Mouse (Mus musculus) mature B cell (primary cell): ENCODE results near the gene Pebp1.

Experiments used
- in situ Hi-C: fragments of 300-500 bp; cut with MboI; formaldehyde crosslinking; loops from 2 replicates; pipeline ENCODE4 v1.14.3; 2019

Gene Pebp1

DNA sequence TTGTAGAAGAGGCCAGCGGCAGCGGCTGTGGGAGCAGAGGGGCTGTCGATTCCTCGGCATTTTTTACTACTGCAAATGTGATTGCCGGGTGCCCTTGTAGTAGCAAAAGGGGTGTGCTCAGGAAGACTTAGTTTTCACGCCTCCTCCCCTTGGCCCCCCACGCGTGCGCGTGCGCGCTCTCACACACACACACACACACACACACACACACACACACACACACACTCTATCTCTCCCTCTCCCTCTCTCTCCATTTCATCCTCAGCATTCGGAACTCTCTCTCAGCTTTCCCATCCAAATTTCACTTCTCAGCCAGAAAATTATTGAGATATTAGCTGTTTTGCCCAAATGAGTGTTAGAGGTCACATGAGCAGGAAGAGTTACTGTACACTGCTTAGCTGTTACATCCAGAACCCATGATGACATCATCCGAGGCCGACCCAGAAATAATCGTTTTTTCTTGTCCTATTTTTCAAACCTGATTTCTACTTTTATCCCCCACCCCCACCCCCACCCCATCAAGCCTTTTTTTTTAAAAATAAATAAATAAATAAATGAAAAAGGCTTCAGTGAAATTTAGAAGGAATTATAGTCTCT, 45.4 kb downstream of the Pebp1 start:
- in situ Hi-C loops = no loop called here

- in situ Hi-C loops = no loop called here
Observed at GRCm38 (mm10) chr5:117240761-117241322, 46.6 kb downstream of the Pebp1 start.

DNA sequence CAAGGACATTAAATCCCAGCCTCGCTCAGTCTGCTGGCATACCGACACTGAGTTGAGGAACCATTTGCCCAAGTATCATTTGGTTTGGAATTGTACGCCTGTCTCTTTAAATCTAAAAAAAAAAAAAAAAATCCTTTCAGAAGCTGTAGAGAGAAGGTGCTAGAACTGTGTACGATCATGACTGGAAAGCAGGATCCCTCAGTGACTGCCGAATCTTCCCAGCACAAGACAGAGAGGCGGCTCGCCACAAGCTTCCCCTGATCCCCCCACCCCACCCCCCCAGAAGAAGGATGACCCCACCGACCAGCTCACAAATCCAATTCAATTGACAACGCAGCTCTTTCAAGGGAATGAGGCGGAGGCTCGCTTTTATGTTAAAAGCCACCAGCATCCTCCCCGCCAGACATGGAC, 47.1 kb downstream of the Pebp1 start:
- in situ Hi-C loops = no loop called here

DNA sequence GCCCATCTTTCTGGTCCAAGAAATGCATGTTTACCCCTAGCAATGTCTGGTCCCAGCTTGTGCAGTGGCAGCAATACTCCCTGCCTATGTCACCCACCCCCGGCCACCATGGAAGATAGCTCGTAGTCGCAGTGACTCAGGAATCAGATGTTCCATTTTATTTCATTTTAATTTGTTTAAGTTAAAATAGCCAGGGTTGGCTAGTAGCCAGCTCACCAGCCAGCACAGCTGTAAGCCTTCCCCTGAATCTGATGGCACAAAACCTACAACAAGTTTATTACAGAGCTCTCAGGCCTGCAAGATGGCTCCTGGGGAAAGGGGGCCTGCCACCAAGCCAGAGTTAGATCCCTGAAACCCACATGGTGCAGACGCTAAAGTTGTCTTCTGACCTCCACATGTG, 48.3 kb downstream of the Pebp1 start:
- in situ Hi-C loops = no loop called here

DNA sequence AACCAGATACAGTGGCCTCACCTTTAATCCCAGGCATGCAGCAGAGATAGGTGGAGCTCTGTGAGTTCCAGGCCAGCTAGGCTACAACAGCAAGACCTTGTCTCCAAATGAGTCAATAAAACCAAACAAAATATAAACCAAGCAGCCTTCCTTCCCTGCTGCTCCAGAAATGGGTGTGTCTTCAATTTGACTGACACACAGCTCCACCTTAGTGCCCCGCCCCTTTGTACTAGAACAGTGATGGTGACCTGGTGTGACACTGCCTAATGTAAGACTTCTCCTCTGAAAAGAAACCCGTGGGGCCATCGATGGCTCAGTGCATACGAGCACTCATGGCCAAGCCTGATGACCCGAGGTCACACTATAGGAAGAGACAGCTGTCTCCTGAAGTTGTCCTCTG, 50.9 kb downstream of the Pebp1 start:
- in situ Hi-C loops = no loop called here
